Mouse (Mus musculus) embryonic facial prominence, embryonic 11.5 days (tissue): ENCODE data around the gene Gnaq. TPM values are rescaled to one million over a fixed set of nuclear protein-coding genes. Genes with fewer than 3 reads are reported as not detected.

ENCODE experiments used
- ATAC-seq: fragments of 200-750 bp; cut with Nextera tagmentation; replicated peaks from 2 replicates; pipeline ENCODE4 v1.8.0; 2017; ENCODE audit warnings: low read depth; ENCODE audit not compliant: insufficient number of reproducible peaks, low FRiP score, low TSS enrichment
- DNase-seq: peaks from one replicate; pipeline ENCODE4 v3.0.0-alpha.2; 2015; ENCODE audit warnings: low spot score
- H3K27ac ChIP-seq: fragments of 300-500 bp; sonication (generic); replicated peaks from 2 replicates; pipeline ENCODE4 v1.5.1; 2014; ENCODE audit warnings: mild to moderate bottlenecking, low read depth, low read length, control low read depth
- H3K27me3 ChIP-seq: fragments of 300-500 bp; sonication (generic); 2 replicates; pipeline ENCODE4 v1.6.1; 2014; ENCODE audit warnings: mild to moderate bottlenecking, low read length, moderate library complexity, mixed read lengths; ENCODE audit not compliant: control insufficient read depth, insufficient read depth
- H3K36me3 ChIP-seq: fragments of 300-500 bp; sonication (generic); replicated peaks from 2 replicates; pipeline ENCODE4 v1.6.1; 2014; ENCODE audit warnings: low read depth, mild to moderate bottlenecking, low read length, moderate library complexity, mixed read lengths; ENCODE audit not compliant: control insufficient read depth, insufficient read depth
- H3K4me1 ChIP-seq: fragments of 300-500 bp; sonication (generic); 2 replicates; pipeline ENCODE4 v1.6.1; 2014; ENCODE audit warnings: low read length, mixed read lengths; ENCODE audit not compliant: control insufficient read depth, insufficient read depth
- H3K4me2 ChIP-seq: fragments of 300-500 bp; sonication (generic); 2 replicates; pipeline ENCODE4 v1.6.1; 2014; ENCODE audit warnings: low read depth, mild to moderate bottlenecking, control low read depth, low read length, moderate library complexity
- H3K4me3 ChIP-seq: fragments of 300-500 bp; sonication (generic); 2 replicates; pipeline ENCODE4 v1.5.1; 2014; ENCODE audit warnings: low read depth, low read length, control low read depth
- H3K9ac ChIP-seq: fragments of 300-500 bp; sonication (generic); replicated peaks from 2 replicates; pipeline ENCODE4 v1.6.1; 2014; ENCODE audit warnings: mild to moderate bottlenecking, control low read depth, low read length
- H3K9me3 ChIP-seq: fragments of 300-500 bp; sonication (generic); replicated peaks from 2 replicates; pipeline ENCODE4 v1.6.1; 2016; ENCODE audit warnings: mild to moderate bottlenecking, low read length, inconsistent platforms, mixed read lengths; ENCODE audit not compliant: control insufficient read depth
- WGBS: fragments of 180-500 bp; shearing (Covaris S2); extraction: QIAGEN DNeasy Blood & Tissue Kit; methylation state at CpG from one replicate; pipeline ENCODE4 v1.1.7; 2014; 5-methylcytosine and 5-hydroxymethylcytosine counted together
- polyA plus RNA-seq: library from polyadenylated mRNA; unstranded; fragments of >200 nt; fragmentation: Nextera tagmentation; extraction: Ambion mirVana; gene quantifications from 2 replicates; pipeline ENCODE4 v1.2.1, GENCODE M21; 2014

Gene Gnaq
- polyA plus RNA-seq, 1 experiment from 2014 or later: 16.2 TPM

- H3K4me2 ChIP-seq: no peak overlapping the region
- WGBS: 89% methylated on average over 4 of the region's 4 CpGs
- no peak overlapping the region for H3K9ac ChIP-seq
- H3K9me3 ChIP-seq: no peaks in the 10 kb centered on the region
- ATAC-seq (no peak), DNase-seq (no peak)
- H3K4me3 ChIP-seq: no peak overlapping the region
- no peak overlapping the region for H3K27ac ChIP-seq
- no peaks in the 10 kb centered on the region; the same call in 1 of the 2 replicates for H3K4me1 ChIP-seq
- no peaks in the 10 kb centered on the region for H3K36me3 ChIP-seq
- no peaks in the 10 kb centered on the region for H3K27me3 ChIP-seq
Measured at GRCm38 (mm10) chr19:16339954-16340586, 207.4 kb downstream of the Gnaq start.

- no peak for ATAC-seq
- Histone ChIP-seq H3K4me3 (no peak overlapping the region), H3K36me3 (no peaks in the 10 kb centered on the region; the same call in 1 of the 2 replicates), H3K27ac (no peak overlapping the region), H3K9ac (no peak overlapping the region), H3K4me2 (no peak overlapping the region), H3K9me3 (no peaks in the 10 kb centered on the region), H3K27me3 (no peaks in the 10 kb centered on the region), H3K4me1 (no peaks in the 10 kb centered on the region; the same call in 1 of the 2 replicates)
- DNase-seq: peak; percentile 31
- 60% methylated on average over 2 of the region's 2 CpGs for WGBS
Measured at GRCm38 (mm10) chr19:16342702-16343101, 210.1 kb downstream of the Gnaq start.

- DNase-seq: no peak
- 88% methylated on average over 2 of the region's 2 CpGs for WGBS
Measured at GRCm38 (mm10) chr19:16345516-16345915, 212.9 kb downstream of the Gnaq start.

GRCm38 (mm10) chr19:16347037-16347436 lies 214.4 kb downstream of the Gnaq start:
- DNase-seq (no peak), ATAC-seq (no peak)
- Histone ChIP-seq H3K4me1 (no peaks in the 10 kb centered on the region), H3K9me3 (no peaks in the 10 kb centered on the region), H3K27ac (no peak overlapping the region), H3K9ac (no peak overlapping the region), H3K4me2 (no peak overlapping the region), H3K27me3 (no peaks in the 10 kb centered on the region), H3K4me3 (no peak overlapping the region), H3K36me3 (no peaks in the 10 kb centered on the region; the same call in 1 of the 2 replicates)
- WGBS: 93% methylated on average over 3 of the region's 3 CpGs

More at GRCm38 (mm10) chr19:16345516-16345915, 212.9 kb downstream of the Gnaq start:
- H3K27me3 ChIP-seq: no peaks in the 10 kb centered on the region
- H3K4me2 ChIP-seq: no peak overlapping the region
- no peak overlapping the region for H3K9ac ChIP-seq
- H3K36me3 ChIP-seq: no peaks in the 10 kb centered on the region; the same call in 1 of the 2 replicates
- no peaks in the 10 kb centered on the region for H3K9me3 ChIP-seq
- H3K4me1 ChIP-seq: no peaks in the 10 kb centered on the region
- no peak overlapping the region for H3K27ac ChIP-seq
- H3K4me3 ChIP-seq: no peak overlapping the region
- ATAC-seq: no peak

- Histone ChIP-seq H3K27ac (no peak overlapping the region), H3K9me3 (no peaks in the 10 kb centered on the region), H3K36me3 (no peaks in the 10 kb centered on the region), H3K4me3 (no peak overlapping the region), H3K4me2 (no peak overlapping the region), H3K27me3 (no peaks in the 10 kb centered on the region), H3K4me1 (no peaks in the 10 kb centered on the region), H3K9ac (no peak overlapping the region)
- DNase-seq (peak; percentile 59), ATAC-seq (no peak)
Measured at GRCm38 (mm10) chr19:16353701-16354136, 221.1 kb downstream of the Gnaq start.

- no peak overlapping the region for H3K4me3 ChIP-seq
- H3K36me3 ChIP-seq: no peaks in the 10 kb centered on the region
- H3K9me3 ChIP-seq: no peaks in the 10 kb centered on the region
- ATAC-seq (no peak), DNase-seq (no peak)
- H3K27me3 ChIP-seq: no peaks in the 10 kb centered on the region
- H3K9ac ChIP-seq: no peak overlapping the region
- no peak overlapping the region for H3K27ac ChIP-seq
- WGBS: 82% methylated on average over 3 of the region's 3 CpGs
- H3K4me2 ChIP-seq: no peak overlapping the region
- no peaks in the 10 kb centered on the region for H3K4me1 ChIP-seq
Measured at GRCm38 (mm10) chr19:16358148-16358547, 225.5 kb downstream of the Gnaq start.

- Histone ChIP-seq H3K27me3 (no peaks in the 10 kb centered on the region), H3K9me3 (no peaks in the 10 kb centered on the region), H3K27ac (no peak overlapping the region), H3K4me1 (no peaks in the 10 kb centered on the region), H3K4me3 (no peak overlapping the region), H3K4me2 (no peak overlapping the region), H3K9ac (no peak overlapping the region), H3K36me3 (no peaks in the 10 kb centered on the region)
- 70% methylated on average over 5 of the region's 5 CpGs for WGBS
- DNase-seq: peak; percentile 41
- ATAC-seq: no peak
Measured at GRCm38 (mm10) chr19:16358905-16359304, 226.3 kb downstream of the Gnaq start.

- H3K4me1 ChIP-seq: no peaks in the 10 kb centered on the region
- no peak overlapping the region for H3K9ac ChIP-seq
- no peak overlapping the region for H3K27ac ChIP-seq
- H3K9me3 ChIP-seq: no peaks in the 10 kb centered on the region
- DNase-seq (no peak), ATAC-seq (no peak)
- 70% methylated on average over 7 of the region's 7 CpGs for WGBS
- no peak overlapping the region for H3K4me2 ChIP-seq
- H3K36me3 ChIP-seq: no peaks in the 10 kb centered on the region
- no peaks in the 10 kb centered on the region for H3K27me3 ChIP-seq
- H3K4me3 ChIP-seq: no peak overlapping the region
Measured at GRCm38 (mm10) chr19:16366465-16367063, 233.9 kb downstream of the Gnaq start.
